In the genomic region with DNA sequence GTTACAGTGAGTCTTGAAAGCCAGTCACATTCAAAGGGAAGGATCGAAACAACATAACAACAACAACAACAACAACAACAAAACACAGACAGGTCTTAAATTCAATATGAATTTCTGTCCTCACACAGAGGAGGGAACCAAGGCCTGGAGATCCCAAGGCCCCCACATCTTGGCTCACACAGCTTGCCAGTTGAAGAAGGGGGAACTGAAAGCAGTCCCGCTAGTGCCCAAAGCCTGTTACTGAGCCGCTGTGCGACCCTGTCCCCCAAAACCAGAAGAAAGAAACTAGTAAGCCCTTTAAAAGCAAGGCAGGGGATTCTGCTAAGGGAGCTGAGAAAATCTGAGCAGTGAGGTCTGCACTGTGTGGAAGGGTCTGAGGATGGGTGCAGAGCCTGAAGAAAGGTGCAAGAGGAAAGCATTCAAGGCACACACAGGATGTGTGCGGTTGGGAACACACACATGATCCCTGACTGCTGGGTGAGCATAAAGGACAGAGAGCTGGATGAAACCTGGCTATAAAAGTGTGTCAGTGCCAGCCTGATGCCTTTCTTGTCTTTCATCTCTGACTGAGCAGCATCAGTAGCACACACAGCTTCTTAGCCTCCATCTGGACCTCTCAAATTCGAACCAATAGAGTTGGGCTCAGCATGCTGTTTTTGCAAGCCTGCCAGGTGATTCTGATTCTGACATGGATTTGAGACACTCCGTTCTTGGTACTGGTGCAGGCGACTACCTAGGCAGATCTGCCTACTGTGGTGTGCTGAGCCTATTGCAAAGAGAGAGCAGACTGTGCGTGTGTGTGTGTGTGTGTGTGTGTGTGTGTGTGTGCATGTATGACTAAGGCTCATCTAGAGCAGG, we compare ENCODE assay signal across 11 mouse cellular contexts. TPM values are rescaled to one million over a fixed set of nuclear protein-coding genes. Genes with fewer than 3 reads are reported as not detected.
A peak's percentile ranks its signal among the peaks of the same experiment; 100 is the strongest.
DNase-seq lines count a peak whose midpoint lies in the region; ATAC-seq and TF ChIP-seq lines count a peak whose summit lies in the region.
"Had no signal": no experiment of that assay in that cellular context is flagged by ENCODE, and none has a peak within 500 bp of the region (broad histone marks: within the 10 kb centered on the region; RNA-seq: fewer than 3 reads in every experiment).

No protein-coding gene starts in this region.

- ATAC-seq in kidney, embryonic 16.5 days (ENCODE audit: low FRiP score, low TSS enrichment) = 0 out of 2 replicates have a peak, but pooled peaks have one; percentile 31
- 0 out of 2 replicates have a peak, but pooled peaks have one; percentile 56 for ATAC-seq in embryonic facial prominence, embryonic 12.5 days (ENCODE audit: insufficient number of reproducible peaks, insufficient read depth, low FRiP score, low TSS enrichment)
- ATAC-seq: intestine, embryonic 15.5 days had no signal

- H3K4me1 ChIP-seq in kidney, embryonic 16.5 days (ENCODE audit: insufficient read depth, low read length) = peaks cover 13% of the 10 kb centered on the region
- H3K4me1 ChIP-seq in cerebellum, adult 2 months (ENCODE audit: control insufficient read depth, insufficient read depth, low read length) = peaks cover 18% of the 10 kb centered on the region
- peaks cover 17% of the 10 kb centered on the region for H3K4me1 ChIP-seq in embryonic facial prominence, embryonic 12.5 days
- peaks cover 30% of the 10 kb centered on the region for H3K4me1 ChIP-seq in limb, embryonic 10.5 days
- H3K4me1 ChIP-seq: intestine, embryonic 15.5 days had no signal

- no peak for TF ChIP-seq POLR2A in cerebellum, adult 2 months (IDR thresholded peaks at IDR 0.05; ENCODE audit: borderline replicate concordance, insufficient read depth, low read length)

- 0 out of 2 replicates have a peak overlapping the region, but pooled peaks have one; percentile 3 for H3K27ac ChIP-seq in kidney, embryonic 16.5 days (ENCODE audit: low read length)
- H3K27ac ChIP-seq in cerebellum, adult 2 months (ENCODE audit: insufficient read depth, low read length) = 0 out of 2 replicates have a peak overlapping the region, but pooled peaks have one; percentile 8
- H3K27ac ChIP-seq in embryonic facial prominence, embryonic 12.5 days = peak overlapping the region; percentile 63; the same call in 1 of the 2 replicates
- H3K27ac ChIP-seq in limb, embryonic 10.5 days = peak overlapping the region; percentile 67
- H3K27ac ChIP-seq: intestine, embryonic 15.5 days had no signal

- no peak for TF ChIP-seq CTCF in cerebellum, adult 2 months (IDR thresholded peaks at IDR 0.05; ENCODE audit: borderline replicate concordance, insufficient read depth, low read depth, low read length)

- no peak for DNase-seq in kidney, adult 9 months
- peak; percentile 34 to 56 for DNase-seq in cerebellum, adult 2 months
- DNase-seq in limb, embryonic 10.5 days (ENCODE audit: low spot score) = no peak
- no peak for DNase-seq in heart, adult 9 months (ENCODE audit: low spot score in 2 of 2)
- no peak for DNase-seq in kidney, postnatal 10 days
- DNase-seq: thymus, adult 18-20 months had no signal

- H3K9ac ChIP-seq in kidney, embryonic 16.5 days (replicated peaks; ENCODE audit: low read length) = no peak overlapping the region
- H3K9ac ChIP-seq in embryonic facial prominence, embryonic 12.5 days = no peak overlapping the region
- H3K9ac ChIP-seq: heart, embryonic 12.5 days; intestine, embryonic 15.5 days had no signal

- 83% methylated on average over 9 of the region's 9 CpGs for WGBS in kidney, embryonic 16.5 days
- 47% methylated on average over 9 of the region's 9 CpGs for WGBS in cerebellum, adult 2 months
- WGBS in embryonic facial prominence, embryonic 12.5 days = 79% methylated on average over 9 of the region's 9 CpGs
- WGBS in limb, embryonic 10.5 days = 86% methylated on average over 9 of the region's 9 CpGs

- no peak overlapping the region for H3K4me2 ChIP-seq in kidney, embryonic 16.5 days (replicated peaks; ENCODE audit: low read depth, low read length)
- H3K4me2 ChIP-seq in embryonic facial prominence, embryonic 12.5 days (replicated peaks) = no peak overlapping the region
- H3K4me2 ChIP-seq: heart, embryonic 12.5 days; intestine, embryonic 15.5 days had no signal

- no peak overlapping the region for H3K4me3 ChIP-seq in kidney, embryonic 16.5 days (ENCODE audit: low read length)
- no peak overlapping the region for H3K4me3 ChIP-seq in cerebellum, adult 2 months (replicated peaks; ENCODE audit: insufficient read depth, low read depth, low read length)
- H3K4me3 ChIP-seq in embryonic facial prominence, embryonic 12.5 days = no peak overlapping the region
- H3K4me3 ChIP-seq in limb, embryonic 10.5 days = no peak overlapping the region
- H3K4me3 ChIP-seq: heart, embryonic 12.5 days; intestine, embryonic 15.5 days; myocyte had no signal

- no peaks in the 10 kb centered on the region for H3K27me3 ChIP-seq in kidney, embryonic 16.5 days (ENCODE audit: insufficient read depth, low read length)
- no peaks in the 10 kb centered on the region for H3K27me3 ChIP-seq in cerebellum, adult 2 months (ENCODE audit: control insufficient read depth, insufficient read depth, low read length)
- no peaks in the 10 kb centered on the region for H3K27me3 ChIP-seq in embryonic facial prominence, embryonic 12.5 days
- H3K27me3 ChIP-seq in limb, embryonic 10.5 days (ENCODE audit: low read depth, poor library complexity, severe bottlenecking) = 0 out of 2 replicates have a peak, but pooled peaks cover 4% of the 10 kb centered on the region
- H3K27me3 ChIP-seq: intestine, embryonic 15.5 days had no signal

- no peaks in the 10 kb centered on the region for H3K9me3 ChIP-seq in kidney, embryonic 16.5 days (ENCODE audit: low read length)
- no peaks in the 10 kb centered on the region for H3K9me3 ChIP-seq in embryonic facial prominence, embryonic 12.5 days
- H3K9me3 ChIP-seq in limb, embryonic 10.5 days (replicated peaks) = no peaks in the 10 kb centered on the region
- H3K9me3 ChIP-seq: heart, embryonic 12.5 days; intestine, embryonic 15.5 days had no signal

- no peaks in the 10 kb centered on the region for H3K36me3 ChIP-seq in kidney, embryonic 16.5 days (ENCODE audit: insufficient read depth, low read length)
- no peaks in the 10 kb centered on the region for H3K36me3 ChIP-seq in embryonic facial prominence, embryonic 12.5 days
- H3K36me3 ChIP-seq in limb, embryonic 10.5 days = no peaks in the 10 kb centered on the region
- H3K36me3 ChIP-seq: heart, embryonic 12.5 days; intestine, embryonic 15.5 days had no signal

RNA-seq across cellular contexts. Expression of a gene that starts 50.3 kb away (rescaled TPM):
- polyA plus RNA-seq in kidney, embryonic 16.5 days (2015; fragmentation: Nextera tagmentation; extraction: Ambion mirVana) = 152 and 162 TPM in 2 replicates
- 46.5 and 49.0 TPM in 2 replicates for polyA plus RNA-seq in cerebellum, adult 2 months (2012; rRNA removed)
- polyA plus RNA-seq in embryonic facial prominence, embryonic 12.5 days (2016; fragmentation: Nextera tagmentation; extraction: Ambion mirVana) = 207 and 250 TPM in 2 replicates
- 44.7 and 74.6 TPM in 2 replicates for polyA plus RNA-seq in limb, embryonic 10.5 days (2016; fragmentation: Nextera tagmentation; extraction: Ambion mirVana)

Comparison
In these comparisons a context has a peak if more than half of its experiments do, and no peak if none do; other contexts are left out.
1. H3K27ac ChIP-seq: peak in every context shown above with its lines; median percentile 67 in limb, embryonic 10.5 days; 63 in embryonic facial prominence, embryonic 12.5 days; 8 in cerebellum, adult 2 months; 3 in kidney, embryonic 16.5 days.
2. DNase-seq: peak in cerebellum, adult 2 months (2 of 2); none in kidney, adult 9 months (single experiment), limb, embryonic 10.5 days (single experiment), heart, adult 9 months (0 of 2) and kidney, postnatal 10 days (single experiment).